Mouse (Mus musculus) testis, adult 2 months (tissue): ENCODE data around the gene Ppp1r15b. TPM values are rescaled to one million over a fixed set of nuclear protein-coding genes. Genes with fewer than 3 reads are reported as not detected.

Experiments
- H3K27ac ChIP-seq: fragments of 200-500 bp; 2 replicates; pipeline ENCODE4 v1.5.1; 2012; ENCODE audit warnings: low read depth, low read length; ENCODE audit not compliant: control insufficient read depth, insufficient read depth
- H3K27me3 ChIP-seq: fragments of 200-500 bp; 2 replicates; pipeline ENCODE4 v1.6.1; 2012; ENCODE audit warnings: mild to moderate bottlenecking, low read length, moderate library complexity; ENCODE audit not compliant: control insufficient read depth, insufficient read depth
- H3K36me3 ChIP-seq: fragments of 200-500 bp; 2 replicates; pipeline ENCODE4 v1.6.1; 2012; ENCODE audit warnings: mild to moderate bottlenecking, low read length; ENCODE audit not compliant: control insufficient read depth, insufficient read depth
- H3K4me1 ChIP-seq: fragments of 200-500 bp; 2 replicates; pipeline ENCODE4 v1.6.1; 2012; ENCODE audit warnings: low read length; ENCODE audit not compliant: control insufficient read depth, insufficient read depth
- H3K4me3 ChIP-seq: fragments of 200-500 bp; 2 replicates; pipeline ENCODE4 v1.5.1; 2012; ENCODE audit warnings: low read depth, mild to moderate bottlenecking, low read length, moderate library complexity, mixed read lengths; ENCODE audit not compliant: control insufficient read depth
- CTCF ChIP-seq: fragments of 200-500 bp; IDR thresholded peaks from 2 replicates; pipeline ENCODE4 v1.5.1; 2012; ENCODE audit warnings: low read depth, mild to moderate bottlenecking, inconsistent platforms, low read length, moderate library complexity; ENCODE audit not compliant: control insufficient read depth, insufficient read depth, insufficient replicate concordance
- POLR2A ChIP-seq: fragments of 200-500 bp; IDR thresholded peaks from 2 replicates; pipeline ENCODE4 v1.6.1; 2012; ENCODE audit warnings: low read depth, mild to moderate bottlenecking, inconsistent platforms, low read length, moderate library complexity; ENCODE audit not compliant: control insufficient read depth
- polyA plus RNA-seq: library from polyadenylated mRNA; depleted of rRNA; stranded (reverse); fragments of >200 nt; gene quantifications from 2 replicates; pipeline ENCODE4 v1.2.3, GENCODE M21; 2012

Ppp1r15b gene
- polyA plus RNA-seq, 1 experiment = 11.1 TPM

- H3K36me3 ChIP-seq = no peaks in the 10 kb centered on the region
- no peak for TF ChIP-seq POLR2A
- no peak; the same call in 1 of the 2 replicates for TF ChIP-seq CTCF
- peaks cover 4% of the 10 kb centered on the region for H3K4me1 ChIP-seq
- no peaks in the 10 kb centered on the region for H3K27me3 ChIP-seq
- H3K4me3 ChIP-seq = no peak overlapping the region
- no peak overlapping the region for H3K27ac ChIP-seq
These were observed 5.1 kb upstream of the Ppp1r15b start for GRCm38 (mm10) chr1:133125640-133126364.

- no peak overlapping the region for H3K27ac ChIP-seq
- no peak overlapping the region for H3K4me3 ChIP-seq
- H3K27me3 ChIP-seq = no peaks in the 10 kb centered on the region
- no peaks in the 10 kb centered on the region for H3K36me3 ChIP-seq
- H3K4me1 ChIP-seq = peaks cover 4% of the 10 kb centered on the region
- TF ChIP-seq POLR2A (no peak), CTCF (no peak)
These were observed 4.6 kb upstream of the Ppp1r15b start for GRCm38 (mm10) chr1:133126365-133126740.

- no peak overlapping the region for H3K27ac ChIP-seq
- no peaks in the 10 kb centered on the region for H3K36me3 ChIP-seq
- no peak overlapping the region for H3K4me3 ChIP-seq
- TF ChIP-seq POLR2A (no peak), CTCF (no peak)
- no peaks in the 10 kb centered on the region for H3K27me3 ChIP-seq
- H3K4me1 ChIP-seq = peaks cover 4% of the 10 kb centered on the region
These were observed 3.6 kb upstream of the Ppp1r15b start for GRCm38 (mm10) chr1:133127328-133127727.

DNA sequence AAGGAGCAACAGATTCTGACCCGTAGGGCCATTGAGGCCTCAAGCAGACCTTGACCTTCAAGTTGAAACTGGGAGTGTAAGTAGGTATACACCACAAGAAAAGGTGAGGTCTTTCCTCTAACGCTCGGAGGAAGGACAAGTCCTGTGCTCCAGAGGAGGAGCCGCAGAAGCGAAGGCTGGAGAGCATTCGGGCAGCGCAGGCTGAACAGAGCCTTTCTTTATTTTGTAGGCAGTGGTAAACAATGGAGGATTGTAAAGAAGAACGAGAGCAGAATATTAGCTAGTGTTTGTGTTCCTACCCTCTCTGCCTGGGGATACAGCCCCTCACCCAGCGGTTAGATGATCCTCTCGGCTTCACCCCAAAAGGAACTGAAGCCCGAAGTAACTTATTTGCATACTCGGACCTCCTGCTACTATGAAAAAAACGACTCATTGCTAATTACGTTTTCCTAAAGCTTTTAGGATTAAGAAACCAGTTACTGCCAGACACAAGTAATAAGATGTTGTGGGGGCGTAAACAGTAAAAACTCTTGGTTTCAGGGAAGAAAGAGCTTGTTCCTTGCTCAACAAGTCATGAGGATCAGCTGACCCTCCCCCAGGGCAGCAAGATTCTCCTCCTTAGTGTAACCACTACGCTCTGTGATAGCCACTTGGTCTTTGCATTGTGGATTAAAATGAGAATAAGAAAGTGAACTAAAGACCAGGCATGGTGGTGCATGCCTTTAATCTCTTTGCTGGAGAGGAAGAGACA lies 1.3 kb upstream of the Ppp1r15b start:
- Histone ChIP-seq H3K27me3 (no peaks in the 10 kb centered on the region), H3K4me3 (peak overlapping the region; percentile 79), H3K36me3 (peaks cover 4% of the 10 kb centered on the region; the same call in 1 of the 2 replicates), H3K4me1 (peaks cover 6% of the 10 kb centered on the region), H3K27ac (peak overlapping the region; percentile 87)
- TF ChIP-seq POLR2A (peak; percentile 45; the same call in 1 of the 2 replicates), CTCF (no peak)

- TF ChIP-seq POLR2A (no peak), CTCF (no peak)
- H3K4me3 ChIP-seq = peak overlapping the region; percentile 94
- peak overlapping the region; percentile 92 for H3K27ac ChIP-seq
- H3K4me1 ChIP-seq = peaks cover 6% of the 10 kb centered on the region
- H3K27me3 ChIP-seq = no peaks in the 10 kb centered on the region
- peaks cover 4% of the 10 kb centered on the region; the same call in 1 of the 2 replicates for H3K36me3 ChIP-seq
These were observed 590 bp downstream of the Ppp1r15b start for GRCm38 (mm10) chr1:133131561-133131905.

- H3K27ac ChIP-seq = peak overlapping the region; percentile 92
- H3K4me1 ChIP-seq = peaks cover 6% of the 10 kb centered on the region
- peaks cover 4% of the 10 kb centered on the region; the same call in 1 of the 2 replicates for H3K36me3 ChIP-seq
- H3K4me3 ChIP-seq = peak overlapping the region; percentile 94
- no peaks in the 10 kb centered on the region for H3K27me3 ChIP-seq
- TF ChIP-seq CTCF = no peak
- no peak for TF ChIP-seq POLR2A
These were observed 993 bp downstream of the Ppp1r15b start for GRCm38 (mm10) chr1:133131936-133132335.

DNA sequence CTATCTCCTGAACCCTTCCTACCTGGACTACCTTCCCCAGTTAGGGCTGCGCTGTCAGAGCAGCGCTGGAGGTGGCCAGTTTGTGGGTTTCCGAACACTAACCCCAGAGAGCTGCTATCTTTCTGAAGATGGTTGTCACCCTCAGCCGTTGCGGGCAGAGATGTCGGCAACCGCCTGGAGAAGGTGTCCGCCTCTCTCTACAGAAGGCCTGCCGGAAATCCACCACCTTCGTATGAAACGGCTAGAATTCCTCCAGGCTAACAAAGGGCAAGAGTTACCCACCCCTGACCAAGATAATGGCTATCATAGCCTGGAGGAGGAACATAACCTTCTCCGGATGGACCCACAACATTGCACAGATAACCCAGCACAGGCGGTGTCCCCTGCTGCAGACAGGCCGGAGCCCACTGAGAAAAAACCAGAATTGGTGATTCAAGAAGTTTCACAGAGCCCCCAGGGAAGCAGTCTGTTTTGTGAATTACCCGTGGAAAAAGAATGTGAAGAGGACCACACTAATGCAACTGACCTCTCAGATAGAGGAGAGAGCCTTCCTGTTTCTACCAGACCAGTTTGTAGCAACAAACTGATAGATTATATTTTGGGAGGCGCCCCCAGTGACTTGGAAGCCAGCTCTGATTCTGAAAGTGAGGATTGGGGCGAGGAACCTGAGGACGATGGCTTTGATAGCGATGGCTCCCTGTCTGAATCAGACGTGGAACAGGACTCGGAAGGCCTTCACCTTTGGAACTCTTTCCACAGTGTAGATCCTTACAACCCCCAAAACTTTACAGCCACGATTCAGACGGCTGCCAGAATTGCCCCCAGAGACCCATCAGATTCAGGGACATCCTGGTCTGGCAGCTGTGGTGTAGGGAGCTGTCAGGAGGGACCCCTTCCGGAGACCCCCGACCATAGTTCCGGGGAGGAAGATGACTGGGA lies 1.7 kb downstream of the Ppp1r15b start:
- Histone ChIP-seq H3K27me3 (no peaks in the 10 kb centered on the region), H3K36me3 (peaks cover 6% of the 10 kb centered on the region; the same call in 1 of the 2 replicates), H3K27ac (peak overlapping the region; percentile 92), H3K4me1 (peaks cover 6% of the 10 kb centered on the region), H3K4me3 (peak overlapping the region; percentile 94)
- no peak for TF ChIP-seq CTCF
- no peak for TF ChIP-seq POLR2A
